Mouse (Mus musculus) retina, embryonic 14.5 days (tissue): Measurements from ENCODE around the gene Evi5.

Source experiments
- DNase-seq: peaks from one replicate; pipeline ENCODE4 v3.0.0-alpha.2; 2015; ENCODE audit warnings: low spot score

Evi5 gene

GRCm38 (mm10) chr5:107739023-107739422 lies 135.9 kb downstream of the Evi5 start:
- no peak for DNase-seq

GRCm38 (mm10) chr5:107738296-107738695 lies 136.6 kb downstream of the Evi5 start:
- no peak for DNase-seq

- no peak for DNase-seq
Measured at GRCm38 (mm10) chr5:107736171-107736570, 138.7 kb downstream of the Evi5 start.

GRCm38 (mm10) chr5:107731844-107732243 lies 143.1 kb downstream of the Evi5 start:
- DNase-seq: no peak

GRCm38 (mm10) chr5:107731408-107731807 lies 143.5 kb downstream of the Evi5 start:
- DNase-seq: no peak

GRCm38 (mm10) chr5:107727007-107727402 lies 147.9 kb downstream of the Evi5 start:
- DNase-seq: no peak

- peak; percentile 33 for DNase-seq
Measured at GRCm38 (mm10) chr5:107726281-107727006, 148.5 kb downstream of the Evi5 start.

GRCm38 (mm10) chr5:107725435-107726261 lies 149.3 kb downstream of the Evi5 start, which contains the start of gene Gfi1:
Gene Gfi1, minus strand, starts transcription at chr5:107726036.
- peak; percentile 59 for DNase-seq

- DNase-seq: peak; percentile 39
Measured at GRCm38 (mm10) chr5:107724661-107725434, 150.1 kb downstream of the Evi5 start.

- no peak for DNase-seq
Measured at GRCm38 (mm10) chr5:107723541-107724511, 151.1 kb downstream of the Evi5 start.

GRCm38 (mm10) chr5:107722661-107723532 lies 152.0 kb downstream of the Evi5 start:
- DNase-seq: peak; percentile 50

- peak; percentile 37 for DNase-seq
Measured at GRCm38 (mm10) chr5:107721638-107722011, 153.3 kb downstream of the Evi5 start.

- DNase-seq: peak; percentile 31
Measured at GRCm38 (mm10) chr5:107720991-107721637, 153.8 kb downstream of the Evi5 start.

GRCm38 (mm10) chr5:107720511-107720910 lies 154.4 kb downstream of the Evi5 start:
- no peak for DNase-seq

GRCm38 (mm10) chr5:107719786-107720185 lies 155.1 kb downstream of the Evi5 start:
- DNase-seq: no peak

GRCm38 (mm10) chr5:107719209-107719608 lies 155.7 kb downstream of the Evi5 start:
- no peak for DNase-seq

- DNase-seq: no peak
Measured at GRCm38 (mm10) chr5:107717871-107718361, 157.0 kb downstream of the Evi5 start.

- no peak for DNase-seq
Measured at GRCm38 (mm10) chr5:107711689-107712088, 163.2 kb downstream of the Evi5 start.

GRCm38 (mm10) chr5:107708124-107708797 lies 166.6 kb downstream of the Evi5 start:
- DNase-seq: no peak
